Mouse (Mus musculus): ENCODE data around the gene Chd5. TPM values are rescaled to one million over a fixed set of nuclear protein-coding genes. Genes with fewer than 3 reads are reported as not detected.

Gene Chd5
- polyA plus RNA-seq, 1 experiment = 0.67 TPM

- TF ChIP-seq CTCF (IDR thresholded peaks at IDR 0.05; ENCODE audit: extremely low read depth, insufficient read length, insufficient replicate concordance, low read depth, low read length) (no peak), POLR2A (IDR thresholded peaks at IDR 0.05; ENCODE audit: low read depth, low read length) (no peak)
- 78% methylated on average over 3 of the region's 3 CpGs for WGBS
These were observed 74.2 kb downstream of the Chd5 start for GRCm38 (mm10) chr4:152412524-152413080.

GRCm38 (mm10) chr4:152418229-152419060 lies 80.0 kb downstream of the Chd5 start:
- TF ChIP-seq CTCF (IDR thresholded peaks at IDR 0.05; ENCODE audit: extremely low read depth, insufficient read length, insufficient replicate concordance, low read depth, low read length) (no peak), POLR2A (IDR thresholded peaks at IDR 0.05; ENCODE audit: low read depth, low read length) (no peak)
- whole genome bisulfite sequencing = 53% methylated on average over 28 of the region's 28 CpGs
- H3K36me3 ChIP-seq (ENCODE audit: control insufficient read depth, insufficient read depth, low read length) = no peaks in the 10 kb centered on the region

More at GRCm38 (mm10) chr4:152412524-152413080, 74.2 kb downstream of the Chd5 start:
- Histone ChIP-seq H3K36me3 (ENCODE audit: control insufficient read depth, insufficient read depth, low read length) (no peaks in the 10 kb centered on the region), H3K27ac (ENCODE audit: insufficient read depth, low read depth, low read length) (no peak overlapping the region), H3K27me3 (ENCODE audit: control insufficient read depth, insufficient read depth, low read length) (no peaks in the 10 kb centered on the region), H3K4me3 (ENCODE audit: low read depth, low read length) (no peak overlapping the region), H3K4me1 (ENCODE audit: control insufficient read depth, insufficient read depth, insufficient read length, low read length) (no peaks in the 10 kb centered on the region)

GRCm38 (mm10) chr4:152423576-152423975 lies 85.1 kb downstream of the Chd5 start:
- WGBS = 85% methylated on average over 6 of the region's 6 CpGs
- Histone ChIP-seq H3K36me3 (ENCODE audit: control insufficient read depth, insufficient read depth, low read length) (no peaks in the 10 kb centered on the region), H3K27ac (ENCODE audit: insufficient read depth, low read depth, low read length) (no peak overlapping the region), H3K27me3 (ENCODE audit: control insufficient read depth, insufficient read depth, low read length) (no peaks in the 10 kb centered on the region), H3K4me3 (ENCODE audit: low read depth, low read length) (no peak overlapping the region), H3K4me1 (ENCODE audit: control insufficient read depth, insufficient read depth, insufficient read length, low read length) (no peaks in the 10 kb centered on the region)
- TF ChIP-seq CTCF (IDR thresholded peaks at IDR 0.05; ENCODE audit: extremely low read depth, insufficient read length, insufficient replicate concordance, low read depth, low read length) (no peak), POLR2A (IDR thresholded peaks at IDR 0.05; ENCODE audit: low read depth, low read length) (no peak)

More at GRCm38 (mm10) chr4:152418229-152419060, 80.0 kb downstream of the Chd5 start:
- H3K27me3 ChIP-seq (ENCODE audit: control insufficient read depth, insufficient read depth, low read length) = no peaks in the 10 kb centered on the region
- H3K27ac ChIP-seq (ENCODE audit: insufficient read depth, low read depth, low read length) = no peak overlapping the region
- H3K4me1 ChIP-seq (ENCODE audit: control insufficient read depth, insufficient read depth, insufficient read length, low read length) = no peaks in the 10 kb centered on the region
- no peak overlapping the region for H3K4me3 ChIP-seq (ENCODE audit: low read depth, low read length)

- Histone ChIP-seq H3K27ac (ENCODE audit: insufficient read depth, low read depth, low read length) (no peak overlapping the region), H3K27me3 (ENCODE audit: control insufficient read depth, insufficient read depth, low read length) (no peaks in the 10 kb centered on the region), H3K4me1 (ENCODE audit: control insufficient read depth, insufficient read depth, insufficient read length, low read length) (no peaks in the 10 kb centered on the region), H3K4me3 (ENCODE audit: low read depth, low read length) (no peak overlapping the region), H3K36me3 (ENCODE audit: control insufficient read depth, insufficient read depth, low read length) (no peaks in the 10 kb centered on the region)
- TF ChIP-seq POLR2A (IDR thresholded peaks at IDR 0.05; ENCODE audit: low read depth, low read length) = no peak
- TF ChIP-seq CTCF (IDR thresholded peaks at IDR 0.05; ENCODE audit: extremely low read depth, insufficient read length, insufficient replicate concordance, low read depth, low read length) = no peak
- 48% methylated on average over 4 of the region's 4 CpGs for WGBS
These were observed 85.9 kb downstream of the Chd5 start for GRCm38 (mm10) chr4:152424341-152424740.

- no peak for TF ChIP-seq POLR2A (IDR thresholded peaks at IDR 0.05; ENCODE audit: low read depth, low read length)
- TF ChIP-seq CTCF (IDR thresholded peaks at IDR 0.05; ENCODE audit: extremely low read depth, insufficient read length, insufficient replicate concordance, low read depth, low read length) = peak; percentile 48; the same call in 1 of the 2 replicates
- Histone ChIP-seq H3K27me3 (ENCODE audit: control insufficient read depth, insufficient read depth, low read length) (no peaks in the 10 kb centered on the region), H3K4me3 (ENCODE audit: low read depth, low read length) (no peak overlapping the region), H3K27ac (ENCODE audit: insufficient read depth, low read depth, low read length) (no peak overlapping the region), H3K36me3 (ENCODE audit: control insufficient read depth, insufficient read depth, low read length) (no peaks in the 10 kb centered on the region), H3K4me1 (ENCODE audit: control insufficient read depth, insufficient read depth, insufficient read length, low read length) (no peaks in the 10 kb centered on the region)
- 74% methylated on average over 5 of the region's 5 CpGs for WGBS
These were observed 86.5 kb downstream of the Chd5 start for GRCm38 (mm10) chr4:152424922-152425321.

GRCm38 (mm10) chr4:152428259-152428658 lies 89.8 kb downstream of the Chd5 start:
- Histone ChIP-seq H3K27ac (ENCODE audit: insufficient read depth, low read depth, low read length) (no peak overlapping the region), H3K36me3 (ENCODE audit: control insufficient read depth, insufficient read depth, low read length) (no peaks in the 10 kb centered on the region), H3K27me3 (ENCODE audit: control insufficient read depth, insufficient read depth, low read length) (no peaks in the 10 kb centered on the region), H3K4me3 (ENCODE audit: low read depth, low read length) (no peak overlapping the region), H3K4me1 (ENCODE audit: control insufficient read depth, insufficient read depth, insufficient read length, low read length) (no peaks in the 10 kb centered on the region)
- WGBS = 58% methylated on average over 8 of the region's 8 CpGs
- no peak for TF ChIP-seq POLR2A (IDR thresholded peaks at IDR 0.05; ENCODE audit: low read depth, low read length)
- TF ChIP-seq CTCF (IDR thresholded peaks at IDR 0.05; ENCODE audit: extremely low read depth, insufficient read length, insufficient replicate concordance, low read depth, low read length) = no peak

GRCm38 (mm10) chr4:152432308-152432707 lies 93.9 kb downstream of the Chd5 start:
- Histone ChIP-seq H3K27me3 (ENCODE audit: control insufficient read depth, insufficient read depth, low read length) (no peaks in the 10 kb centered on the region), H3K4me3 (ENCODE audit: low read depth, low read length) (no peak overlapping the region), H3K27ac (ENCODE audit: insufficient read depth, low read depth, low read length) (no peak overlapping the region), H3K4me1 (ENCODE audit: control insufficient read depth, insufficient read depth, insufficient read length, low read length) (no peaks in the 10 kb centered on the region), H3K36me3 (ENCODE audit: control insufficient read depth, insufficient read depth, low read length) (no peaks in the 10 kb centered on the region)
- WGBS = 65% methylated on average over 5 of the region's 5 CpGs
- TF ChIP-seq CTCF (IDR thresholded peaks at IDR 0.05; ENCODE audit: extremely low read depth, insufficient read length, insufficient replicate concordance, low read depth, low read length) (peak; percentile 83; the same call in 1 of the 2 replicates), POLR2A (IDR thresholded peaks at IDR 0.05; ENCODE audit: low read depth, low read length) (no peak)

Measured in small intestine, adult 2 months (tissue).